Mouse (Mus musculus) lung, postnatal 0 days (tissue): ENCODE data around the gene Hba-x.

ENCODE experiments used
- CTCF ChIP-seq: IDR thresholded peaks from 2 replicates; pipeline ENCODE4 v1.5.1; 2016; ENCODE audit warnings: antibody characterized with exemption, mild to moderate bottlenecking
- EP300 ChIP-seq: IDR thresholded peaks from 2 replicates; pipeline ENCODE4 v1.6.1; 2016; ENCODE audit warnings: antibody characterized with exemption, mild to moderate bottlenecking, control low read depth

DNA sequence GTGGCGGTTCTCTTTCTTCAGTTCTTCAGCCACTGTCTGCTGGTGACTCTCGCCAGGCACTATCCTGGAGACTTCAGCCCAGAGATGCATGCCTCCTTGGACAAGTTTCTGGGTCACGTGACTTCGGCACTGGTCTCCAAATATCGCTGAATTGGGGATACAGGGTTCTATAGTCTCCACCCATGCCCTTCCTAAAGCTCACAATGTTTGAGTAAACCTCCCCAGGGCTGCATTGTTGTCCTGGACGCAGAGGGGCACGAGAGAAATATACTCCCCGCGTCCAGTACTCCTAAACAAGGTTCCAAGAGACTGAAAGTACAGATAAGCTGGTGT lies 11.3 kb downstream of the Hba-x start:
- TF ChIP-seq CTCF (no peak), EP300 (no peak)
